In genomic region chr3:105114269-105114668, GRCm38 (mm10) we compare ENCODE assay signal across 9 mouse cellular contexts. TPM values are rescaled to one million over a fixed set of nuclear protein-coding genes. Genes with fewer than 3 reads are reported as not detected.
DNase-seq lines count a peak whose midpoint lies in the region; ATAC-seq and TF ChIP-seq lines count a peak whose summit lies in the region.
"Had no signal": no experiment of that assay in that cellular context is flagged by ENCODE, and none has a peak within 500 bp of the region (broad histone marks: within the 10 kb centered on the region; RNA-seq: fewer than 3 reads in every experiment).

No protein-coding gene starts in this region.

- H3K27ac ChIP-seq in hindbrain, postnatal 0 days, result no peak overlapping the region
- H3K27ac ChIP-seq: macrophage had no signal

- 19% methylated on average over 2 of the region's 2 CpGs for WGBS in hindbrain, postnatal 0 days

- no peaks in the 10 kb centered on the region for H3K9me3 ChIP-seq in hindbrain, postnatal 0 days (ENCODE audit: low read length)

- 0 out of 2 replicates have a peak, but pooled peaks cover 6% of the 10 kb centered on the region for H3K4me1 ChIP-seq in hindbrain, postnatal 0 days (ENCODE audit: insufficient read depth, low read length)

- no peak overlapping the region for H3K9ac ChIP-seq in hindbrain, postnatal 0 days (replicated peaks; ENCODE audit: low read length)

- DNase-seq in NIH3T3 (ENCODE audit: low read depth), result peak; percentile 90
- peak; percentile 77 for DNase-seq in cerebellum, adult 11-12 months
- DNase-seq in forelimb bud, embryonic 11.5 days (ENCODE audit: low read depth, low spot score), result peak; percentile 64
- peak; percentile 80 for DNase-seq in hindbrain, postnatal 0 days (ENCODE audit: low spot score)
- peak; percentile 78 to 80 for DNase-seq in layer of hippocampus, postnatal 36 days
- DNase-seq in lung, postnatal 4 days, result peak; percentile 64 to 78
- peak; percentile 56 to 61 for DNase-seq in right cerebral cortex, postnatal 36 days (ENCODE audit: low spot score in 2 of 2)

- no peak overlapping the region for H3K4me2 ChIP-seq in hindbrain, postnatal 0 days (ENCODE audit: low read depth, low read length)

- no peak overlapping the region for H3K4me3 ChIP-seq in hindbrain, postnatal 0 days (ENCODE audit: low read length)

- ATAC-seq in hindbrain, postnatal 0 days, result peak; percentile 82
- no peak for ATAC-seq in monocyte, adult 5-6 weeks (replicated peaks; ENCODE audit: insufficient number of reproducible peaks, low FRiP score, low TSS enrichment, poor library complexity, severe bottlenecking)

- no peaks in the 10 kb centered on the region for H3K36me3 ChIP-seq in hindbrain, postnatal 0 days (ENCODE audit: insufficient read depth, low read length)

- peak; percentile 85 for TF ChIP-seq CTCF in hindbrain, postnatal 0 days (IDR thresholded peaks at IDR 0.05; ENCODE audit: low read depth)

- H3K27me3 ChIP-seq in hindbrain, postnatal 0 days (ENCODE audit: insufficient read depth, low read length), result no peaks in the 10 kb centered on the region

RNA-seq across cellular contexts. Expression of gene 4930564D02Rik, which starts 47.6 kb away (rescaled TPM):
- total RNA-seq in hindbrain, postnatal 0 days (2014; rRNA removed), result not detected in 2 replicates
- not detected in 2 replicates for polyA plus RNA-seq in hindbrain, postnatal 0 days (2015; fragmentation: Nextera tagmentation; extraction: Ambion mirVana)
- not detected for total RNA-seq in layer of hippocampus, postnatal 36 days (2021)
- total RNA-seq in monocyte, adult 5-6 weeks (2017), result not detected in 3 replicates
- polyA plus RNA-seq: macrophage had no signal
